Mouse (Mus musculus): ENCODE measurements around the gene Cubn. TPM values are rescaled to one million over a fixed set of nuclear protein-coding genes. Genes with fewer than 3 reads are reported as not detected.

The Cubn gene
- polyA plus RNA-seq, 1 experiment: 0.23 TPM

GRCm38 (mm10) chr2:13396124-13396540 lies 95.5 kb downstream of the Cubn start:
- Histone ChIP-seq H3K4me3 (no peak overlapping the region), H3K36me3 (ENCODE audit: control insufficient read depth, insufficient read depth) (no peaks in the 10 kb centered on the region), H3ac (ENCODE audit: control insufficient read depth, insufficient read length) (no peak overlapping the region), H3K79me2 (ENCODE audit: control insufficient read depth, insufficient read depth) (no peaks in the 10 kb centered on the region), H3K4me2 (ENCODE audit: low read depth) (no peak overlapping the region), H3K27me3 (ENCODE audit: control insufficient read depth, insufficient read depth, insufficient read length) (no peaks in the 10 kb centered on the region)
- 0 out of 2 replicates have a peak, but pooled peaks have one; percentile 23 for TF ChIP-seq CEBPB (IDR thresholded peaks at IDR 0.05; ENCODE audit: insufficient read depth, poor library complexity, severe bottlenecking)
- no peak for TF ChIP-seq MAX (IDR thresholded peaks at IDR 0.05; ENCODE audit: low read depth)
- no peak for TF ChIP-seq POLR2A (IDR thresholded peaks at IDR 0.05; ENCODE audit: insufficient read length, low read depth)
- TF ChIP-seq MYOD1 (IDR thresholded peaks at IDR 0.05; ENCODE audit: control insufficient read depth in 1 of 3, insufficient read length in 2 of 3, low read depth in 2 of 3): no peak

DNA sequence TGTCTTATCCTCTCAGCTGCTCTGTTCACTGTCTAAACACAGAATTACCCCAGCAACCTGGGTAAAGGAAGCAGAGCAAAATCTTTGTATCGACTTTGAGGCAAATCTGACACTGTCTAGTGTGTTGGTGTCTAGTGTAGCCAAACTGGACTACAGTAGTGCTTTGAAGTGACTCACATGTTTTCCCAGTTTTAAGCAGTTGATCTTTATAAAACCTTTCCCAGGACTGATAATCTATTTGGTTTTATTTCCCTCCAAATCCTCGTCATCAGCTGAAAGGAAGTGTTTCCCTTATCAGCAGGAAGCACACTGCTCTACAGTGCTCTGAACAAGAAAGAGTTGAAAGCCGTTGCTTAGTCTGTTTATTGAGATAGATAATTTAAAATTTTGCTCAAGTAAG lies 100.6 kb downstream of the Cubn start:
- Histone ChIP-seq H3K27me3 (ENCODE audit: control insufficient read depth, insufficient read depth, insufficient read length) (no peaks in the 10 kb centered on the region), H3K79me2 (ENCODE audit: control insufficient read depth, insufficient read depth) (no peaks in the 10 kb centered on the region), H3K4me2 (ENCODE audit: low read depth) (no peak overlapping the region), H3K4me3 (no peak overlapping the region), H3K36me3 (ENCODE audit: control insufficient read depth, insufficient read depth) (no peaks in the 10 kb centered on the region), H3ac (ENCODE audit: control insufficient read depth, insufficient read length) (no peak overlapping the region)
- no peak for TF ChIP-seq POLR2A (IDR thresholded peaks at IDR 0.05; ENCODE audit: insufficient read length, low read depth)
- no peak for TF ChIP-seq E2F4 (IDR thresholded peaks at IDR 0.05; ENCODE audit: insufficient read depth)
- TF ChIP-seq TCF3 (IDR thresholded peaks at IDR 0.05; ENCODE audit: insufficient read length, low read depth): no peak
- TF ChIP-seq MYOD1 (IDR thresholded peaks at IDR 0.05; ENCODE audit: control insufficient read depth in 1 of 3, insufficient read length in 2 of 3, low read depth in 2 of 3): no peak
- no peak for TF ChIP-seq CEBPB (IDR thresholded peaks at IDR 0.05; ENCODE audit: insufficient read depth, poor library complexity, severe bottlenecking)
- no peak for TF ChIP-seq SRF (IDR thresholded peaks at IDR 0.05; ENCODE audit: control insufficient read depth, insufficient read length, low read depth)
- no peak for TF ChIP-seq MYOG (IDR thresholded peaks at IDR 0.05; ENCODE audit: control insufficient read depth in 1 of 3, insufficient read depth in 1 of 3, insufficient read length in 2 of 3, low read depth in 2 of 3)
- TF ChIP-seq REST (IDR thresholded peaks at IDR 0.05; ENCODE audit: insufficient read depth, insufficient read length): no peak
- TF ChIP-seq TCF12 (IDR thresholded peaks at IDR 0.05; ENCODE audit: insufficient read depth, poor library complexity, severe bottlenecking): no peak
- TF ChIP-seq MAX (IDR thresholded peaks at IDR 0.05; ENCODE audit: low read depth): no peak
- TF ChIP-seq POLR2AphosphoS2 (IDR thresholded peaks at IDR 0.05; ENCODE audit: insufficient read length, low read depth): no peak
- no peak for TF ChIP-seq USF1 (IDR thresholded peaks at IDR 0.05; ENCODE audit: low read depth)

DNA sequence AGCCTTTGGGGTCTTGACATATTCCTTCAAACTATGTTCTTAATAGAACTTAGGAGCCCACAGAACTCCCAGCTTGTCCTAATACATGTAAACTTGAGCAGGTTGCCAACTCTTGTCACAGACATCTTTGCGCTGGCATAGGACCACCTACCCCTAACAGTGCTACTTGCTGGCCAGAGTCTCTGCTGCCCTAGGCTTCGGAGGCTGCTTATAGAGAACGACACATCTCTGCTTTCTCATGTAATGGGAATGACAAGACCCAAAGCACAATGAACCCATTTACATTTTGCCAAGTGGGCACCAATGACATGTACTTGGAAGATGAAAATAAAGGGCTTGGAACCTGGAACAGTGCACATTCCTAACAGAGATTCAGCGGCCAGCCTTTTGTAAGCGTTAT lies 105.0 kb downstream of the Cubn start:
- H3K4me2 ChIP-seq (ENCODE audit: low read depth): no peak overlapping the region
- H3K36me3 ChIP-seq (ENCODE audit: control insufficient read depth, insufficient read depth): no peaks in the 10 kb centered on the region
- H3K27me3 ChIP-seq (ENCODE audit: control insufficient read depth, insufficient read depth, insufficient read length): no peaks in the 10 kb centered on the region
- H3K79me2 ChIP-seq (ENCODE audit: control insufficient read depth, insufficient read depth): no peaks in the 10 kb centered on the region
- H3ac ChIP-seq (ENCODE audit: control insufficient read depth, insufficient read length): no peak overlapping the region
- TF ChIP-seq REST (IDR thresholded peaks at IDR 0.05; ENCODE audit: insufficient read depth, insufficient read length): no peak
- no peak for TF ChIP-seq TCF3 (IDR thresholded peaks at IDR 0.05; ENCODE audit: insufficient read length, low read depth)
- TF ChIP-seq SRF (IDR thresholded peaks at IDR 0.05; ENCODE audit: control insufficient read depth, insufficient read length, low read depth): no peak
- no peak for TF ChIP-seq TCF12 (IDR thresholded peaks at IDR 0.05; ENCODE audit: insufficient read depth, poor library complexity, severe bottlenecking)
- TF ChIP-seq CEBPB (IDR thresholded peaks at IDR 0.05; ENCODE audit: insufficient read depth, poor library complexity, severe bottlenecking): no peak
- no peak for TF ChIP-seq MAX (IDR thresholded peaks at IDR 0.05; ENCODE audit: low read depth)
- TF ChIP-seq USF1 (IDR thresholded peaks at IDR 0.05; ENCODE audit: low read depth): no peak
- TF ChIP-seq E2F4 (IDR thresholded peaks at IDR 0.05; ENCODE audit: insufficient read depth): no peak
- no peak overlapping the region for H3K4me3 ChIP-seq

- TF ChIP-seq USF1 (IDR thresholded peaks at IDR 0.05; ENCODE audit: low read depth): no peak
- TF ChIP-seq MYOD1 (IDR thresholded peaks at IDR 0.05; ENCODE audit: control insufficient read depth in 1 of 3, insufficient read length in 2 of 3, low read depth in 2 of 3): no peak
- no peak for TF ChIP-seq POLR2AphosphoS2 (IDR thresholded peaks at IDR 0.05; ENCODE audit: insufficient read length, low read depth)
- no peak for TF ChIP-seq MAX (IDR thresholded peaks at IDR 0.05; ENCODE audit: low read depth)
- no peak for TF ChIP-seq TCF3 (IDR thresholded peaks at IDR 0.05; ENCODE audit: insufficient read length, low read depth)
- no peak for TF ChIP-seq SRF (IDR thresholded peaks at IDR 0.05; ENCODE audit: control insufficient read depth, insufficient read length, low read depth)
- TF ChIP-seq TCF12 (IDR thresholded peaks at IDR 0.05; ENCODE audit: insufficient read depth, poor library complexity, severe bottlenecking): no peak
- no peak for TF ChIP-seq POLR2A (IDR thresholded peaks at IDR 0.05; ENCODE audit: insufficient read length, low read depth)
- TF ChIP-seq CEBPB (IDR thresholded peaks at IDR 0.05; ENCODE audit: insufficient read depth, poor library complexity, severe bottlenecking): no peak
- TF ChIP-seq MYOG (IDR thresholded peaks at IDR 0.05; ENCODE audit: control insufficient read depth in 1 of 3, insufficient read depth in 1 of 3, insufficient read length in 2 of 3, low read depth in 2 of 3): no peak
- no peak for TF ChIP-seq E2F4 (IDR thresholded peaks at IDR 0.05; ENCODE audit: insufficient read depth)
- TF ChIP-seq REST (IDR thresholded peaks at IDR 0.05; ENCODE audit: insufficient read depth, insufficient read length): no peak
- no peak overlapping the region for H3ac ChIP-seq (ENCODE audit: control insufficient read depth, insufficient read length)
- peak overlapping the region; percentile 37 for H3K4me2 ChIP-seq (ENCODE audit: low read depth)
- no peaks in the 10 kb centered on the region for H3K79me2 ChIP-seq (ENCODE audit: control insufficient read depth, insufficient read depth)
- no peak overlapping the region for H3K4me3 ChIP-seq
- H3K27me3 ChIP-seq (ENCODE audit: control insufficient read depth, insufficient read depth, insufficient read length): no peaks in the 10 kb centered on the region
- no peaks in the 10 kb centered on the region for H3K36me3 ChIP-seq (ENCODE audit: control insufficient read depth, insufficient read depth)
Observed at GRCm38 (mm10) chr2:13385542-13386345, 105.9 kb downstream of the Cubn start.
